Mouse (Mus musculus): Measurements from ENCODE around the gene Zdhhc14. TPM values are rescaled to one million over a fixed set of nuclear protein-coding genes. Genes with fewer than 3 reads are reported as not detected.

Gene Zdhhc14
- polyA plus RNA-seq, 1 experiment from 2014 or later = 5.0 TPM

- 96% methylated on average over 4 of the region's 4 CpGs for WGBS
- Histone ChIP-seq H3K27ac (ENCODE audit: low read depth, low read length) (no peak overlapping the region), H3K4me3 (ENCODE audit: low read length) (no peak overlapping the region)
Observed at GRCm38 (mm10) chr17:5650124-5650523, 157.8 kb downstream of the Zdhhc14 start.

GRCm38 (mm10) chr17:5650642-5651041 is 158.3 kb downstream of the Zdhhc14 start:
- H3K4me1 ChIP-seq (ENCODE audit: control insufficient read depth, insufficient read depth, low read depth, low read length) = no peaks in the 10 kb centered on the region
- no peaks in the 10 kb centered on the region for H3K9me3 ChIP-seq (ENCODE audit: control insufficient read depth, low read length)
- no peaks in the 10 kb centered on the region for H3K36me3 ChIP-seq (ENCODE audit: control insufficient read depth, insufficient read depth, low read length)
- no peak overlapping the region for H3K4me2 ChIP-seq (ENCODE audit: low read length)
- no peak overlapping the region for H3K27ac ChIP-seq (ENCODE audit: low read depth, low read length)
- WGBS = 90% methylated on average over 4 of the region's 4 CpGs
- no peak overlapping the region for H3K4me3 ChIP-seq (ENCODE audit: low read length)
- no peak for ATAC-seq
- H3K27me3 ChIP-seq (replicated peaks; ENCODE audit: control insufficient read depth, insufficient read depth, low read length) = no peaks in the 10 kb centered on the region
- no peak overlapping the region for H3K9ac ChIP-seq (ENCODE audit: low read depth, low read length)

More at GRCm38 (mm10) chr17:5650124-5650523, 157.8 kb downstream of the Zdhhc14 start:
- ATAC-seq = no peak
- no peak overlapping the region for H3K4me2 ChIP-seq (ENCODE audit: low read length)
- H3K9ac ChIP-seq (ENCODE audit: low read depth, low read length) = no peak overlapping the region
- no peaks in the 10 kb centered on the region for H3K4me1 ChIP-seq (ENCODE audit: control insufficient read depth, insufficient read depth, low read depth, low read length)
- no peaks in the 10 kb centered on the region for H3K9me3 ChIP-seq (ENCODE audit: control insufficient read depth, low read length)
- H3K36me3 ChIP-seq (ENCODE audit: control insufficient read depth, insufficient read depth, low read length) = no peaks in the 10 kb centered on the region
- no peaks in the 10 kb centered on the region for H3K27me3 ChIP-seq (replicated peaks; ENCODE audit: control insufficient read depth, insufficient read depth, low read length)

- no peak for ATAC-seq
- Histone ChIP-seq H3K27ac (ENCODE audit: low read depth, low read length) (no peak overlapping the region), H3K4me1 (ENCODE audit: control insufficient read depth, insufficient read depth, low read depth, low read length) (no peaks in the 10 kb centered on the region), H3K9ac (ENCODE audit: low read depth, low read length) (no peak overlapping the region), H3K36me3 (ENCODE audit: control insufficient read depth, insufficient read depth, low read length) (no peaks in the 10 kb centered on the region), H3K4me3 (ENCODE audit: low read length) (no peak overlapping the region), H3K27me3 (replicated peaks; ENCODE audit: control insufficient read depth, insufficient read depth, low read length) (no peaks in the 10 kb centered on the region), H3K4me2 (ENCODE audit: low read length) (no peak overlapping the region), H3K9me3 (ENCODE audit: control insufficient read depth, low read length) (no peaks in the 10 kb centered on the region)
- 86% methylated on average over 4 of the region's 4 CpGs for WGBS
Observed at GRCm38 (mm10) chr17:5651551-5651950, 159.2 kb downstream of the Zdhhc14 start.

GRCm38 (mm10) chr17:5653981-5654380 is 161.6 kb downstream of the Zdhhc14 start:
- H3K27me3 ChIP-seq (replicated peaks; ENCODE audit: control insufficient read depth, insufficient read depth, low read length) = no peaks in the 10 kb centered on the region
- H3K4me1 ChIP-seq (ENCODE audit: control insufficient read depth, insufficient read depth, low read depth, low read length) = no peaks in the 10 kb centered on the region
- H3K4me2 ChIP-seq (ENCODE audit: low read length) = no peak overlapping the region
- H3K27ac ChIP-seq (ENCODE audit: low read depth, low read length) = no peak overlapping the region
- H3K36me3 ChIP-seq (ENCODE audit: control insufficient read depth, insufficient read depth, low read length) = no peaks in the 10 kb centered on the region
- no peak for ATAC-seq
- H3K4me3 ChIP-seq (ENCODE audit: low read length) = no peak overlapping the region
- H3K9me3 ChIP-seq (ENCODE audit: control insufficient read depth, low read length) = no peaks in the 10 kb centered on the region
- 76% methylated on average over 9 of the region's 9 CpGs for WGBS
- H3K9ac ChIP-seq (ENCODE audit: low read depth, low read length) = no peak overlapping the region

DNA sequence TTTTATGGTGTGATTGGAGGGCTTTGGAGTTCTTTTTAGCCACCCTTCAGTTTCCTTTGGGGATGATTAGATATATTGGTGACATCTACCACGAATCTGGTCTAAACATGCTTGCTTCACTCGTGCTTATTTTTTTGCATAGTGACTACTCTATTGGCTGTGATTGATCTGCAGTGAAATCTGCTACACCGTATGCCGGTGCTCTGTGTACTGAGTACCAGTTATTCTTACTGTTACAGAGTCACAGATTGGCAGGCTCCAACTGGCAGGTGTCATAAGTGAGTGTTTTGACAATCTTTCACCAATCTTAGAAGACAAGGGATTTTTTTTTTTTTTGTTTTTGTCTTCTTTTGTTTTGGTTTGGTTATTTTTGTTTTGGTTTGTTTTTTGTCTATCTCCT is 163.2 kb downstream of the Zdhhc14 start:
- WGBS = 92% methylated on average over 4 of the region's 4 CpGs
- no peak overlapping the region for H3K4me2 ChIP-seq (ENCODE audit: low read length)

DNA sequence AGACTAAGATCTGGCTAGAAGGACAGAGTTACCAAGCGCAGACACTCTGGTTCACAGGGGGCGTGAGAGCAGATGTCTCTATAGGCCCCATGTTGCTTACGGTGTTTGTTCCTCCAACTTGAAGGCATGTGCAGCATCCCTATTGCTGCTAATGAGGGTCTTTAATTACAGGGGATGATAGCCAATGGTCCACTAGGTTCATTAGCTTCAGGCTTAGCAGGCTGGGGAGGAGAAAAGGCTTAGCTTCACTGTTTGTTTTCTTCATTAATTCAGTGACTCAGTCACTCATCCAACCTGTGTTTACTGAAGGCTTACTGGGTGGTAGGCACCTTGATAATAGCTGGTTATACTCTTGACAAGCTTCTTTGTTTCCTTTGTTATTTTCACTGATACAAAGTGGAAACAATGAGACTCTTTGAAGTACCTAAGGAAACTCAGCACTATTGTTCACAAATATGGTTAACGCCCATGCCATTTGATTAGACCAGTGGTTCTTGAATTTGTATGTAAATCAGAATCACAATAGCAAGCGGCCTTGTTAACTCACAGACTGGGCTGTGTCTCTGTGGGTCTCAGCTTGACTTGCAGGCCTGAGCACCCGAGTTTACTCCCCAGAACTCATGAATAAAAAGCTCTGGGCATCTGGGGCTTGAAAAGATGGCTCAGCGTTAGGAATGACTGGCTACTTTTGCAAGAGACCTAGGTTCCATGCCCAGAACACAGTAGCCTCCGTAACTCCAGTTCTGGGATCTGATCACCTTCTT is 168.1 kb downstream of the Zdhhc14 start:
- Histone ChIP-seq H3K4me3 (ENCODE audit: low read length) (no peak overlapping the region), H3K4me1 (ENCODE audit: control insufficient read depth, insufficient read depth, low read depth, low read length) (peaks cover 7% of the 10 kb centered on the region), H3K27ac (ENCODE audit: low read depth, low read length) (no peak overlapping the region), H3K9me3 (ENCODE audit: control insufficient read depth, low read length) (no peaks in the 10 kb centered on the region), H3K9ac (ENCODE audit: low read depth, low read length) (no peak overlapping the region), H3K4me2 (ENCODE audit: low read length) (no peak overlapping the region), H3K27me3 (replicated peaks; ENCODE audit: control insufficient read depth, insufficient read depth, low read length) (no peaks in the 10 kb centered on the region), H3K36me3 (ENCODE audit: control insufficient read depth, insufficient read depth, low read length) (no peaks in the 10 kb centered on the region)
- peak; percentile 63 for ATAC-seq
- WGBS = 19% methylated on average over 8 of the region's 8 CpGs

More for the DNA sequence above, 163.2 kb downstream of the Zdhhc14 start:
- Histone ChIP-seq H3K9me3 (ENCODE audit: control insufficient read depth, low read length) (no peaks in the 10 kb centered on the region), H3K4me1 (ENCODE audit: control insufficient read depth, insufficient read depth, low read depth, low read length) (peaks cover 2% of the 10 kb centered on the region; the same call in 1 of the 2 replicates), H3K4me3 (ENCODE audit: low read length) (no peak overlapping the region), H3K9ac (ENCODE audit: low read depth, low read length) (no peak overlapping the region), H3K36me3 (ENCODE audit: control insufficient read depth, insufficient read depth, low read length) (no peaks in the 10 kb centered on the region), H3K27ac (ENCODE audit: low read depth, low read length) (no peak overlapping the region), H3K27me3 (replicated peaks; ENCODE audit: control insufficient read depth, insufficient read depth, low read length) (no peaks in the 10 kb centered on the region)
- ATAC-seq = no peak

DNA sequence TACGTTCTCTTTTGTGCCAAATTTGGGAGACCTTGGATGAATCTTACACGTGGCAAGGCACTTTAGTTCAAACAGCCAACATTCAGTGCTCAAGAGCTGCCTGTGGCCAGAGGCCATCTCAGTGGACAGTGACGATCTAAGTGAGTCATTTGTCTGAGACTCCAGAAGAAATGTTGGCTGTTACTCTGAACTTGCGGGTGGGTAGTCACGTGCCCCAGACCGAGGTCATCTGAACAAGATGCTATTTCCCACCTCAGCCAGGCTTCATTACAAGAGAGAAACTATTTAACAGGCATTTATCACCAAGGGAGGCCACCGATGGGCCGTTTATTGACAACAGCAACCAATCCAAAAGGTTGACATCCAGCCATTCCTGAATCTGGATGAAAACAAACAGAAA is 174.3 kb downstream of the Zdhhc14 start:
- H3K27ac ChIP-seq (ENCODE audit: low read depth, low read length) = no peak overlapping the region
- H3K4me1 ChIP-seq (ENCODE audit: control insufficient read depth, insufficient read depth, low read depth, low read length) = no peaks in the 10 kb centered on the region
- H3K27me3 ChIP-seq (replicated peaks; ENCODE audit: control insufficient read depth, insufficient read depth, low read length) = no peaks in the 10 kb centered on the region
- WGBS = 76% methylated on average over 8 of the region's 8 CpGs
- H3K36me3 ChIP-seq (ENCODE audit: control insufficient read depth, insufficient read depth, low read length) = no peaks in the 10 kb centered on the region
- no peaks in the 10 kb centered on the region for H3K9me3 ChIP-seq (ENCODE audit: control insufficient read depth, low read length)
- no peak overlapping the region for H3K4me2 ChIP-seq (ENCODE audit: low read length)
- no peak overlapping the region for H3K9ac ChIP-seq (ENCODE audit: low read depth, low read length)
- no peak overlapping the region for H3K4me3 ChIP-seq (ENCODE audit: low read length)
- no peak for ATAC-seq

- 62% methylated on average over 3 of the region's 3 CpGs for WGBS
- no peak overlapping the region for H3K9ac ChIP-seq (ENCODE audit: low read depth, low read length)
- no peaks in the 10 kb centered on the region for H3K9me3 ChIP-seq (ENCODE audit: control insufficient read depth, low read length)
- H3K4me2 ChIP-seq (ENCODE audit: low read length) = no peak overlapping the region
- no peaks in the 10 kb centered on the region for H3K27me3 ChIP-seq (replicated peaks; ENCODE audit: control insufficient read depth, insufficient read depth, low read length)
- no peak overlapping the region for H3K4me3 ChIP-seq (ENCODE audit: low read length)
- no peak for ATAC-seq
- H3K27ac ChIP-seq (ENCODE audit: low read depth, low read length) = no peak overlapping the region
- no peaks in the 10 kb centered on the region for H3K4me1 ChIP-seq (ENCODE audit: control insufficient read depth, insufficient read depth, low read depth, low read length)
- no peaks in the 10 kb centered on the region for H3K36me3 ChIP-seq (ENCODE audit: control insufficient read depth, insufficient read depth, low read length)
Observed at GRCm38 (mm10) chr17:5668456-5668855, 176.1 kb downstream of the Zdhhc14 start.

GRCm38 (mm10) chr17:5668981-5669380 is 176.6 kb downstream of the Zdhhc14 start:
- Histone ChIP-seq H3K36me3 (ENCODE audit: control insufficient read depth, insufficient read depth, low read length) (no peaks in the 10 kb centered on the region), H3K27ac (ENCODE audit: low read depth, low read length) (no peak overlapping the region), H3K9ac (ENCODE audit: low read depth, low read length) (no peak overlapping the region), H3K9me3 (ENCODE audit: control insufficient read depth, low read length) (no peaks in the 10 kb centered on the region), H3K4me2 (ENCODE audit: low read length) (no peak overlapping the region), H3K4me1 (ENCODE audit: control insufficient read depth, insufficient read depth, low read depth, low read length) (no peaks in the 10 kb centered on the region), H3K27me3 (replicated peaks; ENCODE audit: control insufficient read depth, insufficient read depth, low read length) (no peaks in the 10 kb centered on the region), H3K4me3 (ENCODE audit: low read length) (no peak overlapping the region)
- 41% methylated on average over 7 of the region's 7 CpGs for WGBS
- no peak for ATAC-seq

Data from hindbrain, embryonic 16.5 days (tissue).